Mouse (Mus musculus) heart, postnatal 0 days (tissue): Measurements from ENCODE around the gene Zfp282.

Source experiments
- CTCF ChIP-seq: IDR thresholded peaks from 2 replicates; pipeline ENCODE4 v1.5.1; 2016; ENCODE audit warnings: antibody characterized with exemption, control low read depth, low read depth
- EP300 ChIP-seq: IDR thresholded peaks from 2 replicates; pipeline ENCODE4 v1.6.1; 2016; ENCODE audit warnings: antibody characterized with exemption, low read depth

GRCm38 (mm10) chr6:47857241-47857640 lies 19.8 kb upstream of the Zfp282 start:
- TF ChIP-seq CTCF (no peak), EP300 (no peak)
